Mouse (Mus musculus) cerebellum, adult 2 months (tissue): ENCODE measurements around the gene Tas2r143. TPM values are rescaled to one million over a fixed set of nuclear protein-coding genes. Genes with fewer than 3 reads are reported as not detected.
A peak's percentile ranks its signal among the peaks of the same experiment; 100 is the strongest.

Source experiments
- DNase-seq, 2 experiments: peaks; one replicate each; pipeline ENCODE4 v3.0.0; 2021
- H3K27ac ChIP-seq: fragments of 200-500 bp; 2 replicates; pipeline ENCODE4 v1.5.1; 2012; ENCODE audit warnings: low read length, control low read depth, inconsistent platforms; ENCODE audit not compliant: insufficient read depth
- H3K27me3 ChIP-seq: fragments of 200-500 bp; 2 replicates; pipeline ENCODE4 v1.6.1; 2012; ENCODE audit warnings: inconsistent platforms, mild to moderate bottlenecking, low read length, moderate library complexity; ENCODE audit not compliant: control insufficient read depth, insufficient read depth
- H3K4me1 ChIP-seq: fragments of 200-500 bp; 2 replicates; pipeline ENCODE4 v1.6.1; 2011; ENCODE audit warnings: low read length; ENCODE audit not compliant: control insufficient read depth, insufficient read depth
- H3K4me3 ChIP-seq: fragments of 200-500 bp; replicated peaks from 2 replicates; pipeline ENCODE3; 2011; ENCODE audit warnings: mild to moderate bottlenecking, low read depth, low read length, control low read depth; ENCODE audit not compliant: insufficient read depth
- CTCF ChIP-seq: fragments of 200-500 bp; IDR thresholded peaks from 2 replicates; pipeline ENCODE4 v1.5.1; 2011; ENCODE audit warnings: low read depth, mild to moderate bottlenecking, control low read depth, low read length, moderate library complexity, borderline replicate concordance; ENCODE audit not compliant: insufficient read depth
- POLR2A ChIP-seq: fragments of 200-500 bp; IDR thresholded peaks from 2 replicates; pipeline ENCODE4 v1.6.1; 2011; ENCODE audit warnings: low read length, control low read depth, borderline replicate concordance; ENCODE audit not compliant: insufficient read depth
- WGBS: fragments of 180-500 bp; shearing (Covaris S2); methylation state at CpG from one replicate; pipeline ENCODE4 v1.1.7; 2018; 5-methylcytosine and 5-hydroxymethylcytosine counted together
- polyA plus RNA-seq: library from polyadenylated mRNA; depleted of rRNA; stranded (reverse); fragments of >200 nt; gene quantifications from 2 replicates; pipeline ENCODE4 v1.2.3, GENCODE M21; 2012; rRNA removed

Tas2r143 gene
- polyA plus RNA-seq = 0.33 and 1.0 TPM in 2 replicates

DNA sequence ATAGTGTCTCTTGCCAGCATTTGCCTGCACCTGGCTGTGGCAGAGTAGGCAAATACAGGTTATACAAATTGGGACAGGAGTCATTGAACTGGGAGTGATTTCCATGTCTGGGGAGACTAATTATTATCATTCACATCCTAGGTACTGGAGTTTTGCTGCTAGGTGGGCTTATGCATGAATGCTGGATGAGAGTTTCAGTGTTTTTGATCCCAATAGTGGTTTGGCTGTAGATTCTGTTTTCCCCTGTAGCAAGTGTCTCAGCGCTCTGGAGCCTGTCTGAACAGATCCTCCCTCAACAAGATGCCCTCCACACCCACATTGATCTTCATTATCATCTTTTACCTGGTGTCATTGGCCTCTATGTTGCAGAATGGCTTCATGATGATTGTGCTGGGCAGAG, at the start of gene Tas2r143:
Gene Tas2r143 (plus strand): TSS at position 301 of the 400 bp plus-strand sequence.
- no peaks in the 10 kb centered on the region; the same call in 1 of the 2 replicates for H3K27me3 ChIP-seq
- peaks cover 3% of the 10 kb centered on the region; the same call in 1 of the 2 replicates for H3K4me1 ChIP-seq
- no peak for DNase-seq
- H3K27ac ChIP-seq = no peak within 1 kb of the TSS
- no peak for TF ChIP-seq CTCF
- no peak for TF ChIP-seq POLR2A
- WGBS = 92% methylated on average over 1 of the region's 1 CpGs
- H3K4me3 ChIP-seq = no peak within 1 kb of the TSS

DNA sequence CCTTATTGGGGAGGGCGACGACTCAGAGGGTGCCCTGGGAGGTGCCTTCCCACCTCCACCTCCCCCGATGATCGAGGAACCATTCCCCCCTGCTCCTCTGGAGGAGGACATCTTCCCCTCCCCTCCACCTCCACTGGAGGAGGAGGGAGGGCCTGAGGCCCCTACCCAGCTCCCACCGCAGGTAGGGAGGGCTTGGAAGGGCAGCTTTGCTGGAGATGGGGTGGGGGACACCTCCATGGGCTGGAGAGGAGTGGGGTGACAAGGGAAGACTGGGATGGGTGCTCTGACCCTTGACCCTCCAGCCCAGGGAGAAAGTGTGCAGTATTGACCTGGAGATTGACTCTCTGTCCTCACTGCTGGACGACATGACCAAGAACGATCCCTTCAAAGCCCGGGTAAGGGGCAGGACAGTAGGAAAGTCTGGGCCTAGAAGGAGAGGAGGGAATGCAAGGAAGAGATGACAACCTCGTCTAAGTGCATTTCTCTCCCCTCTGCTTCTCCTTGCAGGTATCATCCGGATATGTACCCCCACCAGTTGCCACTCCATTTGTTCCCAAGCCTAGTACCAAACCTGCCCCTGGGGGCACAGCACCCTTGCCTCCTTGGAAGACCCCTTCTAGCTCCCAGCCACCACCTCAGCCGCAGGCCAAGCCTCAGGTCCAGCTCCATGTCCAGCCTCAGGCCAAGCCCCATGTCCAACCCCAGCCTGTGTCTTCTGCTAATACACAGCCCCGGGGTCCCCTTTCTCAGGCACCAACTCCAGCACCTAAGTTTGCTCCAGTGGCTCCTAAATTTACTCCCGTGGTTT, 48.9 kb upstream of the Tas2r143 start:
- H3K27ac ChIP-seq = peak overlapping the region; percentile 41; the same call in 1 of the 2 replicates
- H3K4me1 ChIP-seq = peaks cover 35% of the 10 kb centered on the region
- WGBS = 32% methylated on average over 13 of the region's 13 CpGs
- no peaks in the 10 kb centered on the region for H3K27me3 ChIP-seq
- peak overlapping the region; percentile 55 for H3K4me3 ChIP-seq
- TF ChIP-seq CTCF = no peak
- TF ChIP-seq POLR2A = no peak
- peak in 1 of 2 experiments; percentile 31 for DNase-seq

DNA sequence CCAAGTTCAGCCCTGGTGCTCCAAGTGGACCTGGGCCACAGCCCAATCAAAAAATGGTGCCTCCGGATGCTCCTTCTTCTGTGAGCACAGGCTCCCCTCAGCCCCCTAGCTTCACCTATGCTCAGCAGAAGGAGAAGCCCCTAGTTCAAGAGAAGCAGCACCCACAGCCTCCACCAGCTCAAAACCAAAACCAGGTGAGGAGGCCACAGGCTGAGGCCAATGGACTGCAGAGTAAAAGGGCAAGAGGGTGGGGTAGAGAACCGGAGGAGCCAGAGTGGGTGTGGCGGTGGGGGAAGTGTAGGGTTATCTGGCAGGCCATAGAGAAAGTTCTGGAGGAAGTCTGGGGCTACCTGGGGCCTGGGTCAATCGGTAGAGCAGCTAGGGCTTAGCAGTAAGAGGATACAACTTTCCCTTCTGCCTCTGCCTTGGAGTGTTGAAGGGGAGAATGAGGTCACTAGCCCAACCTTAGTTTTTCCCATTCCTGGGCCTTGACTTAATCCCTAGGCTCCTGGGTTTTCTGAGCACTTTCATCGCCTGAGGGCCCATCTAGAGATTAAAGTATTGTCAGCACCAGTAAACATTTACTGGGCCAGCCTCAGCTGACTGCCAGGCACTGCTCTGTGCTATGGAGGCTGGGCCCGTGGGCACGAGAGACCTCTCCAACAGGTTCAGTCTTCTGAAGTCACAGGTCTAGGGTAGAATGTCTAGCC, 48.1 kb upstream of the Tas2r143 start:
- peaks cover 35% of the 10 kb centered on the region for H3K4me1 ChIP-seq
- no peak overlapping the region for H3K27ac ChIP-seq
- peak in 1 of 2 experiments; percentile 29 for DNase-seq
- peak overlapping the region; percentile 17 for H3K4me3 ChIP-seq
- H3K27me3 ChIP-seq = no peaks in the 10 kb centered on the region
- WGBS = 73% methylated on average over 7 of the region's 7 CpGs
- no peak for TF ChIP-seq CTCF
- no peak for TF ChIP-seq POLR2A

DNA sequence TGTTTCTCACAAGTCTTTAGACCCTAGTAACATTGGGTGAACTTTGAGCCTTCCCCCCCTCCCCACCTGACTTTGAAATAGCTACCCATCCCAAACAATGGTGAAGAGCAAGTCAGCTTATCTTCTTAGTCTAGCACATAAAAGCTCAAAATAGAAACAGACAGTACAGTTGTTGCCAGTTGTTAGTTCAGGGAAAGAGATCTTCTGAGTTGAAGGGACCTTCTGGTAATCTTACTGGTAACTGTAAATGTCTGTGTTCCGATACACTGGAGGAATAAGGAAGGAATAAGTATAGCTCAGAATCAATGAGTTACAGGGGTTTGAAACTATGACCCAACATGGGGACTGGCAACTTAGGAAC, 47.6 kb upstream of the Tas2r143 start:
- no peak overlapping the region for H3K27ac ChIP-seq
- H3K4me3 ChIP-seq = no peak overlapping the region
- H3K27me3 ChIP-seq = no peaks in the 10 kb centered on the region
- WGBS = 96% methylated on average over 1 of the region's 1 CpGs
- DNase-seq = no peak
- TF ChIP-seq POLR2A (no peak), CTCF (no peak)
- H3K4me1 ChIP-seq = peaks cover 35% of the 10 kb centered on the region

DNA sequence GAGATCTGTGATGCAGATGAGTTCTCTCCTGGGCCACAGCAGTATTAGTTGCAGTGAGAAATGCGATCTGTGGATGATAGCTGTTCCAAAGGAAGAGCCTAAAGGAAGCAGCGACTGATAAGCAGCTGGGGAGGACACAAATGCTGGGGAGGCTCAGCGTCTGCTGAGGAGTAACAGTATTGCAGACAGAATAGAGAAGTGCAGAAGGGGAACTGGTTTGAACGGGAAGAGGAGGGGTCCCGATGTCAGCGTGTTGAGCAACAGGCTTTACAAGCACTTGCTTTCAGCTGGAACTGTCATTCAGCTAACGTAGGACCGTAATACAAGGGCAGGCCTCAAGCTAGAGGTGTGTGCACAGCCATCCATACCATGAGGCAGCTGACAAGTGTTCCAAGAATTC, 46.9 kb upstream of the Tas2r143 start:
- H3K27me3 ChIP-seq = no peaks in the 10 kb centered on the region
- no peak for TF ChIP-seq CTCF
- no peak for TF ChIP-seq POLR2A
- no peak for DNase-seq
- peaks cover 30% of the 10 kb centered on the region for H3K4me1 ChIP-seq
- 81% methylated on average over 8 of the region's 8 CpGs for WGBS
- no peak overlapping the region for H3K4me3 ChIP-seq
- no peak overlapping the region for H3K27ac ChIP-seq

DNA sequence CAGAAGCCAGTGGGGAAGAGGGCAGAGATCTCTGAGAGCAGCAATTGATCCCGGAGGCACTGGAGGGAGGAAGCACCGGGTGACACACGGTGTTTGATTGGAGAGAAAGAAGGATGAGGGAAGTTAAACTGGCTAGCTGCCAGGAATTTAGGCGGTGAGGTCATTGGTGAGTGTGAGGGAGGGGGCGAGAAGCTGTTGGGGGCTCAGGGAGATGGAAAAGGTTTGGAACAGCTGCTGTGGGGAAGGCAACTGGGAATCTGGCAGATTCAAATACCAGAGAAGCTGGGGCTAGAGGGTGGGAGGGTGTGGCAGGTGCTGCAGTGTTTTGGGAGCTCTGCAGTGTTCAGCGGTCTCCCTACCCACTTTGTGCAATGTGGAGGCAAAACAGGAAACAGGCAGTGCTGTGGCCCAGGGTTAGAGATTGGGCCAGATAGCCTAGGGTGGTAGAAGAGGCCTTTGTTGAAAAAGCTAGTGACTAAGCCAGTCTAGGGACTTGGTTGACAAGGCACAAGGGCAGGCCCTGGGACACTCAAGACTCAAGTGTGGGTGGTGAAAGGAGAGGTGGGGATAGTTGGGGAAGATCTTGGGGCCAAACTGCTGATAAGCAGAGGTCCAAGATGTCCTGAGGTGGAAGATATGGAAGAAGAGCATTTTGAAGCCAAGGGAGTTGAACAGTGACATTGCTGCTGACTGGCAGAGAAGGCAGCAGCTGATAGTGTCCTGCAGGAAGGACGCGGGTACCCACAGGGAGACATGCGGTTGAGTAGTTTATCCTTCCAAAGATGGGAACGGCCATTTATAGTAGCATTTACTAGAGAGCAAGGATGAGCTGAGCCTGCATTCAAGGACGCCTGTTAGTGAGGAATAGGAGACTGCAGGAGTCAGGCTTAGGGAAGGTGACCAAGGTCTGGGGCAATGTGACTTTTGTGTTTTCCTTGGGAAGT, 45.7 kb upstream of the Tas2r143 start:
- no peak overlapping the region for H3K27ac ChIP-seq
- H3K4me3 ChIP-seq = peak overlapping the region; percentile 14
- no peaks in the 10 kb centered on the region for H3K27me3 ChIP-seq
- TF ChIP-seq CTCF (no peak), POLR2A (0 out of 2 replicates have a peak, but pooled peaks have one; percentile 10)
- H3K4me1 ChIP-seq = peaks cover 31% of the 10 kb centered on the region
- 18% methylated on average over 11 of the region's 11 CpGs for WGBS
- DNase-seq = peak in 1 of 2 experiments; percentile 29

DNA sequence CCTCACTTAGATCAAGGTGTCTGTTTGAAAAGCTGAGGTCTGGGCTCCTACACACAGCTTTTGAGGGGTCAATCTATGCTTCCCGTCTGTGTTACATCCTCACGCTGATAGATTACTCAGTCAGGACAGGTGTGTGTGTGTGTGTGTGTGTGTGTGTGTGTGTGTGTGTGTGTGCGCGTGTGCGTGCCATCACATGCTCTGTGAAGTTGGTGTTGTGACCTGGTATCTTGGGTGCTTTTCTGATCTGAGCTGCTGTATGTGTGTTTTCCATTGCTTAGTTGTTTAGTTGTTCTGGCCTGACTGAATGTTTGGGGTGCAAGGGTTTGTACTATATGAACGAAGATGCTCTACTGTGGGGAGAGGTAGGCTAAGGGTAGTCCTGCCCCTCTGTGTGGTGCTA, 44.7 kb upstream of the Tas2r143 start:
- Histone ChIP-seq H3K4me1 (peaks cover 31% of the 10 kb centered on the region), H3K4me3 (no peak overlapping the region), H3K27ac (no peak overlapping the region), H3K27me3 (no peaks in the 10 kb centered on the region)
- DNase-seq = no peak
- TF ChIP-seq POLR2A (no peak), CTCF (no peak)
- 93% methylated on average over 6 of the region's 6 CpGs for WGBS
